Mouse (Mus musculus): ENCODE data around the gene Armc7.
"Not testable (repeated sequence)": the region's sequence is repeated elsewhere in the genome, so short reads cannot be mapped to it uniquely, and the experiment has no call there.

The Armc7 gene

GRCm38 (mm10) chr11:115455619-115456018, 19.8 kb upstream of the Armc7 start:
- no peak for DNase-seq

DNA sequence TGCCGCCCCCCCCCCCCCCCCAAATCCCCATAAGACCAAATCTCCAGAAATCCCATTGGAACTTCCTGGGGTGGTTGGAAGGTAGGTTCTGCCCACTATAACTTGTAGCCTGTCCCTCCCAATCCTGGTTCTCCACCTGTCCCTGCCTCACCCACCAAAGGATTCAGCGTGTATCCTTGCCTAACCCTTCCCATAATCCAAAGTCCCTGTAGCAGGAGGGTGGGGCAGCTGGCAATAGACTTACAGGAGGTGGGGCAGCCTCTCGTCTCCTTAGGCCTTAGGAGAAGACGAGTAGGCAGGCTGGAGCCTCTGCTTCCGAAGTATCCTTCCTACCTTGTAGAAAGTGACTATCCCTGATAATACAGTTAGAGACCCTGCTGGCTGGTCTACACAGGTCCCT, 19.3 kb upstream of the Armc7 start:
- DNase-seq = peak; percentile 24

GRCm38 (mm10) chr11:115457405-115457804, 18.1 kb upstream of the Armc7 start:
- DNase-seq = no peak

DNA sequence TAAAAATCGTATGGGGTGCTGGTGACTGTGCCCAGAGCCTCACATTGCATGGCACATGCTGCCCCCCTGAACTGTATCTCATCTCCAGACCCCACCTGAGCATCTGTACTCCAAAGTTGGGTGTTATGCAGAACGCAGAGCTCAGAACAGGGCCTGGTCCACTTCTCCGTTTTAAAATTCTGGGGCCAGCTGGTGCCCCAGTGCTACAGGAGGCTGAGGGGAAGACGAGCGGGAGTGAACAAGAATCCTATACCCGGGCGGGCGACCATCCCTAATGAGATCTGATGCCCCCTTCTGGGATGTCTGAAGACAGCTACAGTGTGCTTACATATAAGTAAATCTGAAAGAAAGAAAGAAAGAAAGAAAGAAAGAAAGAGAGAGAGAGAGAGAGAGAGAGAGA, 14.5 kb upstream of the Armc7 start:
- DNase-seq = no peak

GRCm38 (mm10) chr11:115461846-115462242, 13.6 kb upstream of the Armc7 start:
- DNase-seq = no peak

- no peak for DNase-seq
Measured at GRCm38 (mm10) chr11:115462243-115462891, 13.1 kb upstream of the Armc7 start, which contains the start of gene Slc16a5. Gene Slc16a5, plus strand, starts transcription at chr11:115462474.

DNA sequence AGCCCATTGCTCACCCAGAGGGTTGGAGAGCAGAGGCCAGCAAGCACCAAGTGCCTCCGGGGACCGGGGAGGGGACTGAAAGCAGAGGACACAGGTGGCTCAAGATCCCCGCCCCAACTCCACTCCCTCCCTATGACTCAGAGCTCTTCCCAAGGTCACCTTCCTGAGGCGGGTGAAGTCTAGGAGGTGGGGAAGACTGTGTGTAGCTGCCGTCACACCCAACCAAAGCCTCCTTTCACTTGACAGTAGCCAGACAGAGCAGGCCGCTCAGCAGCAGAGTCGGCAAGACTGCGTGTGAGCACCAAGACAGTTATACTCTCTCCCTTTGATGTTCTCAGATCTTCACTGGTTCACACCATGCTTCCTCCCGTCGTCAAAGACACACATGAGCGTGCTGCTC, 12.1 kb upstream of the Armc7 start:
- no peak for DNase-seq

GRCm38 (mm10) chr11:115464851-115465250, 10.6 kb upstream of the Armc7 start:
- DNase-seq = no peak

GRCm38 (mm10) chr11:115467217-115467618, 8.2 kb upstream of the Armc7 start:
- DNase-seq = peak; percentile 52

- no peak for DNase-seq
Measured at GRCm38 (mm10) chr11:115472183-115472582, 3.3 kb upstream of the Armc7 start.

GRCm38 (mm10) chr11:115473626-115474275, 1.7 kb upstream of the Armc7 start:
- DNase-seq = peak; percentile 95

DNA sequence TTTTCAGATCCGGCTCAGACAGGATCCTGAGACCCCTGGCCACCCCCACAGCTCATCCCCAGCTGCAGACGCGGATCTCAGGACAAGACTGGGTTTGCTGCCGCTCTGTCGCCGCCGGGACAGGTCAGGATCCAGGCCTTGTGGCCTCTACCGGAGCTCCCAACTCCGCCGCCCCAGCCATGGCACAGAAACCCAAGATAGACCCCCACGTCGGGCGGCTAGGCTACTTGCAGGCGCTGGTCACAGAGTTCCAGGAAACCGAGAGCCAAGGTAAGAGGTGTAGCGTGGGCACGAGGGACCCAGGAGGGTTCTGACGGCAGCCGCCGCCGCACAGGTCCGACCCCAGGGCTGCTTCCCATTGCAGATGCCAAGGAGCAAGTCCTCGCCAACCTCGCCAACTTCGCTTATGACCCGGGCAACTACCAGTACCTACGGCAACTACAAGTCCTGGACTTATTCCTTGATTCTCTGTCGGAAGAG, 331 bp downstream of the Armc7 start:
- no peak for DNase-seq

DNA sequence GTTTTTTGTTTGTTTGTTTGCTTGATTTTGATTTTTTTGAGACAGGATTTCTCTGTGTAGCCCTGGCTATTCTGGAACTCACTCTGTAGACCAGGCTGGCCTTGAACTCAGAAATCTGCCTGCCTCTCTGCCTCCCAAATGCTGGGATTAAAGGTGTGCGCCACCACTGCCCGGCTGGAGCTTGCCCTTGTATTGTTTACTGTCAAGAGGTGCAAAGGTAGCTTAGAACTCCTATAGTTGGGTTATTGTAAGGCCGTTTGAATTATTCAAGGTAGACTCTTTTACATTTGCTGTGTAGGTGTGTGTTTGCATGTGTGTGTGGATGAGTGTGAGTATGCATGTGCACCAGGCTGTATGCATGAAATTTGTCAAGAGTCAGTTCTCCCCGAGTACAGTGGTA, 1.2 kb downstream of the Armc7 start:
- not testable (repeated sequence) for DNase-seq

- DNase-seq = not testable (repeated sequence)
Measured at GRCm38 (mm10) chr11:115477388-115477787, 1.9 kb downstream of the Armc7 start.

DNA sequence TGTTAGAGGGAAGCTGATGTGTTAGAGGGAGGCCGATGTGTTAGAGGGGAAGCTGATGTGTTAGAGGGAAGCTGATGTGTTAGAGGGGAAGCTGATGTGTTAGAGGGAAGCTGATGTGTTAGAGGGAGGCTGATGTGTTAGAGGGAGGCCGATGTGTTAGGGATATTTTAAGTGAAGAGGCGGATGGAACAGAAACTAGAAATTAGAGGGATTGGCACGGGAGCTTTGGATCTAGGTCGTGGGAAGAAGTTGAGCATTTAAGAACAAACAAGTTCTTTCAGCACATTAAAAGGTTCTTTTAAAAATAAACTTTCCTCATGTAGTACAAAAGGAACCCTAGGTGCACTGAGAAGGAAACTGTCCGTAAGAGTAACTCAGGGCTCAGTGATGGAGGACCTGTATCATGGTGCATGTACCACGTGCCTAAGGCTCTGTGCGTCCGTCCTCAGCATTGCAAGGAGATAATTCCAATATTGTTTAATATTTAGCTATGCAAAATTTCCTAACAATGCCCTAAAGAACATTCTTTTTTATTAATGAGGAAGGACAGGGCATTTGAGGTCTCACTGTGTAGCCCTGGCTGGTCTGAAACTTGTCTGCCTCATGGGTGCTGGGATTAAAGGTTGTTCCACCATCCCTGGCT, 3.0 kb downstream of the Armc7 start:
- no peak for DNase-seq

DNA sequence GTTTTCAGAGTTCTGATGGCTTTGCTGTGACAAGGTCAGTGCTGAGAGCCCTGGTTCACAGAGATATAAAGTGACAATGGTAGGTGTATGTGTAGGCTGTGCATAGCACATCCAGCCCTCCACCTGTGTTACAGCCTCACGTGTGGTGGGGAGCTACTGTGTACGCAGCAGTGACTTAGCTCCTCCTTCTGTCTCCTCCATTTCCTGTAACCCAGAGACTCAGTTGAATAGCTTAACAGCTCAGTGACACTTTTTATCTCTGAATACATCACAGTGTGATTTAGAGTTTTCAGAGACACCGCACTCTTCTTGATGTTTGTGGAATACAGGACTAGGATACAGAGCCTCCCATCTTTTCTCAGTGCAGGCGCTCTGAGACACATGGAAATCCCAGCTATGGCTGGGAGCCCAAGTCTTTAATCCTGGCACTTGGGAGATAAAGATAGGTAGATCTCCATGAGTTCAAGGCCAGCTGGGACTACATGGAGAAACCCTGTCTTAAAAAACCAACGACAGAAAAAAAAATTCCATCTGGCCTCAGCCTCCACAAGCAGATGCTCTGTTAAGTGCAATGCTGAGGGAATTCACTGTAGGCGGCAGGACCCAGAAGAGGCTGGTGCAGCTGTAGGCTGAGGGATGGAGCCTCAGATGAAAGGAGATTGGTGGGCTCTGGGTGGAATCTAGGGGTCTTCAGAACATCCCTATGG, 6.2 kb downstream of the Armc7 start:
- DNase-seq = no peak

GRCm38 (mm10) chr11:115483278-115483677, 7.8 kb downstream of the Armc7 start:
- no peak for DNase-seq

- peak; percentile 83 for DNase-seq
Measured at GRCm38 (mm10) chr11:115483726-115484125, 8.3 kb downstream of the Armc7 start.

DNA sequence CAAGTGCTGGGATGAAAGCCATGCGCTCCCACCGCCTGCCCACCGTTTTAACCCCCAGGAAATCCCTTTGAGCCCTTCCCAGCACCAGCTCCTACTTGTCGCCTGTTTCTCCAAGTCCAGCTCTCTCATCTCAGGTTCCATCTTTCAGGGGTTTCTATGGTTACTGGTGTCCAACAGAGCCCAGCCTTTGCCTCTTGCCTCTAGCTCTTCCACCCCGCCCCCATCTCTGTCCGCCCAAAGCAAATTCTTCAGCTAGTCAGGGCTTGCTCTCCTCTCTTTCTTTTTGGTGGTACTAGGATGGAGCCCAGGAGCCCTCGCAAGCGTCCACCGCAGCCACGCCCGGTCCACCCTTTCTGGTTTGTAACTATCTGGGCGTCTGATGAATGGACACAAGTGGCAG, 9.7 kb downstream of the Armc7 start:
- no peak for DNase-seq

GRCm38 (mm10) chr11:115488551-115489104, 13.2 kb downstream of the Armc7 start:
- no peak for DNase-seq

DNA sequence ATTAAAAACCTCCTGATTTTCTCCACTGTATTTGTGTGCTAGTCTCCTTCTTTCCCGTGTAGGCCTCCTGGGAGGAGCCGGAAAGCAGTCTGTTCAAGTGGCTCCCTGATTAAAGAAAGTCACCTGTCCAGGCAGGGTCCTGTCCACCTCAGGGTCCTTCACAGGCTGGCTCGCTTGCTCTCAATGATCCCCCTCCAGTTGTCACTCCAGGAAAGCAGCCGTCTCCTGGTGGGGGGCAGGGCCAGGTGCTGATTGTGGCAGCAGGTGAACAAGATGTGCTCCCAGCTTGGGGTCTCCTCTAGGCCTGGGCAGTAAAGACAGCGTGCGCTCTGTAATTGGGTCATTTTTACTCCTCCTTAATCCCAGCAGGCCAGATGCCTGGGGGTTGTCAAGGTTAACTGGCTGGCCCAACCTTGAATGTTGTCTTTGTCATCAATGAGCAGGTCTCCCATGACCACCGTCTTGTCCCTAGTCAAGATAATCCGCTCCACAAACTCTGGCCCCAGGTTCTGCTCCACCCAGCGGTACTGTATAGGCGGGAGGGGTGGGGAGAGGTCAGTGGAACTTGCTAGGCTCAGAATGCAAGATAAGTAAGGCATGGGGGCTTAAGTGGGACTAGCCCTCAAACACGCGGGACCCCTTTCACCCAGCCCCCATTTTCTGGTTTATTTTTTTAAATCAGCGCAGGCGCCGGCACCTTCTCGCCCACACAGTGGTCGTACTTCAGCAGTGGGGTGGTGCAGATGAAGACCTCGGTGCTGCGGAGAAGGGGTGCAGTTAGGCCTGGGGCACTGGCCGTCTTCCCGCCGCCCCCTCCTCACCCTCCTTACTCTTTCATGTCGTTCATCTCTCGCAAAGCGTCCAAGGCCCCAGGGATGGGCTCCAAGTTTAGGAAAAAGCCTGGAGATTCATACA, 15.2 kb downstream of the Armc7 start:
- DNase-seq = peak; percentile 50

Data from retina, postnatal 1 day (tissue).